Mouse (Mus musculus) ovary, adult 2 months (tissue): ENCODE measurements around the gene Fxyd1. TPM values are rescaled to one million over a fixed set of nuclear protein-coding genes. Genes with fewer than 3 reads are reported as not detected.

Source experiments
- polyA plus RNA-seq: library from polyadenylated mRNA; depleted of rRNA; stranded (reverse); fragments of >200 nt; gene quantifications from 2 replicates; pipeline ENCODE4 v1.2.3, GENCODE M21; 2012; rRNA removed

Gene Fxyd1
- 373 and 445 TPM in 2 replicates for polyA plus RNA-seq

DNA sequence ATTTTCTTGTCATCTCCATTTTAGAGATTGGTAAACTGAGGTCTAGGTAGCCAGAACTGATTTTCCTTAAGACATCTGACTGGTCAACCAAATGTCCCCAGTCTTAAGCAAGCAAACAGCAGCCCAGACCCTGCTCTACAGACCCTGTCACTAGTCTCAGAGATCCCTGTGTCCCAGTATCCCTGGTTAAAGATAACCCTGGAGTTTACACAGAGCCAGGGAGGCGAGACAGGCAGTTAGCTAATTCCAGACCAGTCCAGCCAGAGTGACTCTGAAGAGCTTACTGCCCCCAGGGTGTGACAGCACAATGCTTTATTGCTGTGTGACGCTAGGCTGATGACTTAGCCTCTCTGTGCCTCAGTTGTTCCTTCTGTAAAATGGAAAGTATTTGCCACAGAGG lies at the start of gene Fxyd1:
Gene Fxyd1, minus strand, starts transcription at position 129 of the 400 bp plus-strand sequence.

DNA sequence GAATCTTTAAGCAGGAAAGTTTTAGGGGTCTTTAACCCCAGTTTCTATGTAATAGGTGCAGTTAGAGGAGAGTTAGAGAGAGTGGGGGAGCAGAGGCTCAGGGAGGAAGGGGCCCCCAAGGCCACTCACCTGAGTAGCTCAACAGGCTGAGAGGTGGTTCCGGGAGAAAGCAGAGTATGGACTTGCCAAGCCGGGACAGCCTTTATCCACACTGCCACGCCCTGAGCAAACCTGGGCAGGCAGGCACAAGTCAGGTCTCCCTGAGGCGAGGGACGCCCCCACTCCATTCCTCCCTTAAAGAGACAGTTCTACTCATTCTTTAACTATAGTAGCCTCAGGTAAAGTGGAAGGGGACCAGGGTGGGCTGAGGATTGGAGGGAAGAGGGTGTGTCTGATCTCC lies 19.5 kb upstream of the Fxyd1 start, which contains the start of gene Fxyd3:
Gene Fxyd3, minus strand, starts transcription at position 213 of the 400 bp plus-strand sequence.

DNA sequence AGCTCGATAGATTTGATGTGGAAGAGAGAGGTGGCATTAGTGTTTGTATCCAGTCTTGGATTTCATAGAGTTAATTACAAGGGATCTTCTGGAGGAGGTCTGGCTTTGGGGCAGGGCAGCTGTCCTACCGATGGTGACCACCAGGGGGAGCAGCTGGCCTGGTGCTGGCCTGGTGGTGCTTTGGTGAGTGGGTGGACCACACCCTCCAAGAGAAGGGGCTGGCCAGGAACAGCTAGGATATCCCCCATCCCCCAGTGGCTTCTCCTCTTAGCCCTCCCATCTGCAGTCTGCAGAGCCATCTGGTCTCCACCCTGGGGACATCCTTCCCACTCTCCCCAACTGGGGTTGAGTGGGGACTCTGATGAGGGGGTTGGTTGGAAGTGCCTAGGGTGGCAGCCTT lies 2.1 kb upstream of the Fxyd1 start, which contains the start of gene Lgi4:
Gene Lgi4, plus strand, starts transcription at position 235 of the 400 bp plus-strand sequence.

DNA sequence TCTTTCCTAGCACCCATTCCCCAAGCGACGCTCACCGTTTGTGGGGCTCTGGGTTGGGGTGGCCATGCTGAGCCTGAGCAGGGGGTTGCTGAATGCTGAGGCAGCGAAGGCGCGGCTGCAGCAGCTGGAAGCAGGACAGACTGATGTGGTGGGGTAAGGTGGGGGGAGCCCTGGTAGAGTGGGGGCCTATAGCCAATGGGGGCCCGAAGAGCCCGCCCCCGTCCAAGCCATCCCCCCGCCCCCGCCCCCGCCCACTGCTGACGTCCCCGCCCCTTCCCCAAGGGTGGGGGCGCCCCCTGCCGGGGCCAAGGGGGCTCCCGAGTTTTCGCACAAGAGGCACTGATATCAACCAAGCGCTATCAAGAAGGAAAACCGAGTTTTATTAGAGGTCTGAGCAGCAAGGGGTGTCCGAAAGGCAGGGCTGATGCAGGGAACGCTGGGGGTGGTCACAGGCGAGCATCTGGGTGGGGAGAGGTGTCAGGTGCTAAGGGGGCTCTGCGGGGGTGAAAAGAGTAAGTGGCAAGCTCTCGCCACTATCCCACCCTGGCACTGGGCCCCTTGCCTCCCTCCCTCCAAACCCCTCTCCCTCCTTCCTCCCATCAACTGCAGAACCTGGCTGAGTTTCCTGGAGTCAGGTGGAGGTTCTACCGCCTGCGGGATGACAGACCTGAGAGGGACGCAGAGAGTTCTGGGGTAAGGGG lies 5.5 kb downstream of the Fxyd1 start, which contains the start of gene Fxyd7:
Gene Fxyd7, minus strand, starts transcription at position 147 of the 701 bp plus-strand sequence.

DNA sequence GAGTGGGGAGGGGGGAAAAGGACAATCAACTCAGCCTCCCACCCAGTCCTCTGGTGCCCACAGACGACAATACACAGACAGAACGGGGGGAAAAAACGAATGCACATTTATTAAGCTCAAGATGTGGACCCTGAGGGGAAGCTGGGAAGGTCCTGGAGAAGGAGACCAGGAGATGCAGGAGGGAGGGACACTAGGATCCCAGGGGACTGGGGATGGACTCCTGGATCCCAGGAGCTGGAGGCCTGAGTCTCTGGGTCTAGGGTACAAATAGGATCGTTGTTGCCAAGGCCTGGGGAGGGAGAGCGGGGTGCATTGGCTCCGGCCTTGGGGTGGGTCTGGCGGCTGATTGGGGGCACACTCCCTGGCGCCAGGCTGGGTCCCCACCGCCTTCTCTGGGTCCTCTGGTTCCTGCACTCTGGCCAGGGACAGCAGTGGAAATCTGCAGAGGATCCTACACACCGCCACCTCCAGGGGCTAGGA lies 14.5 kb downstream of the Fxyd1 start, which contains the start of gene Fxyd5:
Gene Fxyd5, minus strand, starts transcription at position 51 of the 480 bp plus-strand sequence.

Other genes with a start within 250 kb of the Fxyd1 start
- gene Ffar2, start 233.4 kb downstream of the Fxyd1 start, polyA plus RNA-seq, result 5.7 and 6.9 TPM in 2 replicates
- gene Ffar3, start 201.0 kb downstream of the Fxyd1 start, polyA plus RNA-seq, result not detected in 2 replicates
- 0.02 and 0.07 TPM in 2 replicates for gene Ffar1, start 195.6 kb downstream of the Fxyd1 start, polyA plus RNA-seq
- 1.4 and 1.6 TPM in 2 replicates for gene Cd22, start 176.9 kb downstream of the Fxyd1 start, polyA plus RNA-seq
- gene Mag, start 142.3 kb downstream of the Fxyd1 start, polyA plus RNA-seq, result 0.99 and 1.1 TPM in 2 replicates
- 3.6 and 6.3 TPM in 2 replicates for gene Hamp2, start 132.5 kb downstream of the Fxyd1 start, polyA plus RNA-seq
- 2.3 and 5.6 TPM in 2 replicates for gene Hamp, start 113.2 kb downstream of the Fxyd1 start, polyA plus RNA-seq
- gene Usf2, start 100.4 kb downstream of the Fxyd1 start, polyA plus RNA-seq, result 245 and 388 TPM in 2 replicates
- 139 and 178 TPM in 2 replicates for gene Lsr, start 83.7 kb downstream of the Fxyd1 start, polyA plus RNA-seq
- 3.3 and 3.7 TPM in 2 replicates for gene Fam187b, start 83.4 kb downstream of the Fxyd1 start, polyA plus RNA-seq
- 45.3 and 62.0 TPM in 2 replicates for gene Fxyd5, start 14.7 kb downstream of the Fxyd1 start, polyA plus RNA-seq
- 10.8 and 13.2 TPM in 2 replicates for gene Fxyd7, start 5.7 kb downstream of the Fxyd1 start, polyA plus RNA-seq
- 5.8 and 6.0 TPM in 2 replicates for gene Lgi4, start 2.1 kb upstream of the Fxyd1 start, polyA plus RNA-seq
- gene Fxyd3, start 19.5 kb upstream of the Fxyd1 start, polyA plus RNA-seq, result 28.6 and 41.3 TPM in 2 replicates
- 17.8 and 20.1 TPM in 2 replicates for gene Hpn, start 58.1 kb upstream of the Fxyd1 start, polyA plus RNA-seq
- 41.7 and 53.9 TPM in 2 replicates for gene Scn1b, start 69.8 kb upstream of the Fxyd1 start, polyA plus RNA-seq
- gene Gramd1a, start 98.7 kb upstream of the Fxyd1 start, polyA plus RNA-seq, result 237 and 249 TPM in 2 replicates
- not detected in 2 replicates for gene Scgb2b2, start 233.3 kb upstream of the Fxyd1 start, polyA plus RNA-seq
- not detected in 2 replicates for gene Scgb1b2, start 234.6 kb upstream of the Fxyd1 start, polyA plus RNA-seq